32 mouse cellular contexts compared by ENCODE assay signal in genomic region chr7:28565407-28565806, GRCm38 (mm10). TPM values are rescaled to one million over a fixed set of nuclear protein-coding genes. Genes with fewer than 3 reads are reported as not detected.
A peak's percentile ranks its signal among the peaks of the same experiment; 100 is the strongest.
DNase-seq lines count a peak whose midpoint lies in the region; ATAC-seq lines count a peak whose summit lies in the region.
"Had no signal": no experiment of that assay in that cellular context is flagged by ENCODE, and none has a peak within 500 bp of the region (broad histone marks: within the 10 kb centered on the region; RNA-seq: fewer than 3 reads in every experiment).

No protein-coding gene starts in this region.

- no peak overlapping the region for H3K4me3 ChIP-seq in heart, embryonic 15.5 days
- no peak overlapping the region for H3K4me3 ChIP-seq in neural tube, embryonic 15.5 days (replicated peaks)
- H3K4me3 ChIP-seq in midbrain, embryonic 15.5 days = no peak overlapping the region
- H3K4me3 ChIP-seq: embryonic facial prominence, embryonic 12.5 days; hindbrain, embryonic 10.5 days; midbrain, embryonic 10.5 days had no signal

- no peak for DNase-seq in heart, adult 18-20 months
- DNase-seq in CD4-positive helper T cell, adult 2 months (ENCODE audit: low read depth, low spot score) = peak; percentile 34
- DNase-seq in brain, adult 2 months (ENCODE audit: low read depth, low spot score) = peak; percentile 60
- DNase-seq in thymus, postnatal 0 days (ENCODE audit: low spot score) = peak; percentile 80
- DNase-seq in right cerebral cortex, adult 18-20 months = no peak
- DNase-seq: adrenal gland, postnatal 25 days; cerebellum, adult 9-11 months; gastrocnemius, postnatal 25 days; liver, postnatal 0 days; right cerebral cortex, postnatal 25 days; spleen, adult 18-20 months had no signal

- peaks cover 50% of the 10 kb centered on the region for H3K36me3 ChIP-seq in heart, embryonic 15.5 days
- peaks cover 50% of the 10 kb centered on the region for H3K36me3 ChIP-seq in neural tube, embryonic 15.5 days
- peaks cover 11% of the 10 kb centered on the region; the same call in 1 of the 2 replicates for H3K36me3 ChIP-seq in midbrain, embryonic 15.5 days (replicated peaks)

- peaks cover 14% of the 10 kb centered on the region for H3K4me1 ChIP-seq in heart, embryonic 15.5 days (replicated peaks)
- peaks cover 7% of the 10 kb centered on the region for H3K4me1 ChIP-seq in neural tube, embryonic 15.5 days
- H3K4me1 ChIP-seq in midbrain, embryonic 15.5 days = no peaks in the 10 kb centered on the region
- H3K4me1 ChIP-seq: embryonic facial prominence, embryonic 12.5 days; midbrain, embryonic 10.5 days had no signal

- WGBS in heart, embryonic 15.5 days = 69% methylated on average over 5 of the region's 5 CpGs
- WGBS in neural tube, embryonic 15.5 days = 71% methylated on average over 5 of the region's 5 CpGs
- WGBS in midbrain, embryonic 15.5 days = 74% methylated on average over 5 of the region's 5 CpGs

- no peak overlapping the region for H3K9ac ChIP-seq in heart, embryonic 15.5 days
- no peak overlapping the region for H3K9ac ChIP-seq in neural tube, embryonic 15.5 days (replicated peaks)
- no peak overlapping the region for H3K9ac ChIP-seq in midbrain, embryonic 15.5 days
- H3K9ac ChIP-seq: embryonic facial prominence, embryonic 12.5 days; liver, postnatal 0 days had no signal

- ATAC-seq in heart, embryonic 15.5 days (replicated peaks; ENCODE audit: insufficient number of reproducible peaks, insufficient read depth, low FRiP score, low read depth) = no peak
- no peak for ATAC-seq in neural tube, embryonic 15.5 days (ENCODE audit: low FRiP score)
- ATAC-seq in midbrain, embryonic 15.5 days (replicated peaks) = no peak
- ATAC-seq: forebrain, embryonic 16.5 days; liver, postnatal 0 days; lung, postnatal 0 days had no signal

- no peaks in the 10 kb centered on the region for H3K9me3 ChIP-seq in heart, embryonic 15.5 days (replicated peaks)
- H3K9me3 ChIP-seq in neural tube, embryonic 15.5 days (replicated peaks) = no peaks in the 10 kb centered on the region
- H3K9me3 ChIP-seq in midbrain, embryonic 15.5 days = no peaks in the 10 kb centered on the region
- H3K9me3 ChIP-seq: embryonic facial prominence, embryonic 12.5 days; hindbrain, embryonic 10.5 days; midbrain, embryonic 10.5 days had no signal

- H3K4me2 ChIP-seq in heart, embryonic 15.5 days = no peak overlapping the region
- no peak overlapping the region for H3K4me2 ChIP-seq in neural tube, embryonic 15.5 days
- H3K4me2 ChIP-seq in midbrain, embryonic 15.5 days = no peak overlapping the region
- H3K4me2 ChIP-seq: embryonic facial prominence, embryonic 12.5 days; liver, embryonic 11.5 days had no signal

- H3K27ac ChIP-seq in heart, embryonic 15.5 days = peak overlapping the region; percentile 42; the same call in 1 of the 2 replicates
- H3K27ac ChIP-seq in neural tube, embryonic 15.5 days (replicated peaks) = no peak overlapping the region
- no peak overlapping the region for H3K27ac ChIP-seq in midbrain, embryonic 15.5 days
- H3K27ac ChIP-seq: embryonic facial prominence, embryonic 12.5 days; hindbrain, embryonic 10.5 days; kidney, postnatal 0 days; midbrain, embryonic 10.5 days had no signal

- H3K27me3 ChIP-seq in heart, embryonic 15.5 days = no peaks in the 10 kb centered on the region
- H3K27me3 ChIP-seq in neural tube, embryonic 15.5 days (replicated peaks) = no peaks in the 10 kb centered on the region
- H3K27me3 ChIP-seq in midbrain, embryonic 15.5 days (replicated peaks) = no peaks in the 10 kb centered on the region
- H3K27me3 ChIP-seq: embryonic facial prominence, embryonic 12.5 days had no signal

RNA-seq across cellular contexts. Expression of gene Nccrp1, which starts 18.4 kb away (rescaled TPM):
- not detected in 2 replicates for polyA plus RNA-seq in heart, embryonic 15.5 days (2015; fragmentation: Nextera tagmentation; extraction: Ambion mirVana)
- total RNA-seq in heart, adult 18-20 months (2021) = not detected
- polyA plus RNA-seq in thymus, postnatal 0 days (2015; fragmentation: Nextera tagmentation; extraction: Ambion mirVana) = 0.27 and 0.64 TPM in 2 replicates
- 0.31 and 0.36 TPM in 2 replicates for polyA plus RNA-seq in neural tube, embryonic 15.5 days (2015; fragmentation: Nextera tagmentation; extraction: Ambion mirVana)
- polyA plus RNA-seq in midbrain, embryonic 15.5 days (2015; fragmentation: Nextera tagmentation; extraction: Ambion mirVana) = 0.14 and 0.18 TPM in 2 replicates
- total RNA-seq: adrenal gland, postnatal 25 days; gastrocnemius, postnatal 25 days; heart, adult 8-10 months had no signal
- polyA plus RNA-seq: C2C12; embryonic facial prominence, embryonic 12.5 days; forebrain, embryonic 16.5 days; heart, postnatal 0 days; hindbrain, embryonic 10.5 days; intestine, embryonic 14.5 days; limb, embryonic 11.5 days; liver, embryonic 11.5 days; liver, postnatal 0 days; lung, postnatal 0 days had no signal

RNA-seq across cellular contexts. Expression of gene Sycn, which starts 24.7 kb away (rescaled TPM):
- not detected in 2 replicates for polyA plus RNA-seq in heart, embryonic 15.5 days (2015; fragmentation: Nextera tagmentation; extraction: Ambion mirVana)
- not detected for total RNA-seq in heart, adult 18-20 months (2021)
- polyA plus RNA-seq in thymus, postnatal 0 days (2015; fragmentation: Nextera tagmentation; extraction: Ambion mirVana) = 0.27 and 1.1 TPM in 2 replicates
- 1.3 TPM in 1 of 2 replicates, not detected in the other for polyA plus RNA-seq in neural tube, embryonic 15.5 days (2015; fragmentation: Nextera tagmentation; extraction: Ambion mirVana)
- polyA plus RNA-seq in midbrain, embryonic 15.5 days (2015; fragmentation: Nextera tagmentation; extraction: Ambion mirVana) = not detected in 2 replicates
- total RNA-seq: adrenal gland, postnatal 25 days; gastrocnemius, postnatal 25 days; heart, adult 8-10 months; layer of hippocampus, postnatal 25 days; midbrain, postnatal 0 days; neutrophil, adult 5-6 weeks had no signal
- polyA plus RNA-seq: C2C12; embryonic facial prominence, embryonic 12.5 days; forebrain, embryonic 16.5 days; heart, postnatal 0 days; hindbrain, embryonic 10.5 days; limb, embryonic 11.5 days; liver, embryonic 11.5 days; lung, postnatal 0 days; midbrain, embryonic 10.5 days; midbrain, postnatal 0 days; urinary bladder, adult 2 months had no signal

RNA-seq across cellular contexts. Expression of gene Samd4b, which starts 32.5 kb away (rescaled TPM):
- 17.9 and 25.6 TPM in 2 replicates for polyA plus RNA-seq in heart, embryonic 15.5 days (2015; fragmentation: Nextera tagmentation; extraction: Ambion mirVana)
- 10 to 100 TPM; 19.6 to 22.1 TPM for total RNA-seq in heart, adult 18-20 months (2021)
- polyA plus RNA-seq in thymus, postnatal 0 days (2015; fragmentation: Nextera tagmentation; extraction: Ambion mirVana) = 10.5 and 10.9 TPM in 2 replicates
- polyA plus RNA-seq in neural tube, embryonic 15.5 days (2015; fragmentation: Nextera tagmentation; extraction: Ambion mirVana) = 20.3 and 22.8 TPM in 2 replicates
- 22.8 and 24.8 TPM in 2 replicates for polyA plus RNA-seq in midbrain, embryonic 15.5 days (2015; fragmentation: Nextera tagmentation; extraction: Ambion mirVana)

RNA-seq across cellular contexts. Expression of gene Pak4, which starts 32.6 kb away (rescaled TPM):
- 23.3 and 32.3 TPM in 2 replicates for polyA plus RNA-seq in heart, embryonic 15.5 days (2015; fragmentation: Nextera tagmentation; extraction: Ambion mirVana)
- 1 to 10 TPM; 8.8 to 9.9 TPM for total RNA-seq in heart, adult 18-20 months (2021)
- polyA plus RNA-seq in thymus, postnatal 0 days (2015; fragmentation: Nextera tagmentation; extraction: Ambion mirVana) = 15.4 and 20.3 TPM in 2 replicates
- polyA plus RNA-seq in neural tube, embryonic 15.5 days (2015; fragmentation: Nextera tagmentation; extraction: Ambion mirVana) = 16.0 and 23.1 TPM in 2 replicates
- polyA plus RNA-seq in midbrain, embryonic 15.5 days (2015; fragmentation: Nextera tagmentation; extraction: Ambion mirVana) = 20.9 and 21.6 TPM in 2 replicates

RNA-seq across cellular contexts. Expression of gene Ifnl3, which starts 42.8 kb away (rescaled TPM):
- not detected in 2 replicates for polyA plus RNA-seq in heart, embryonic 15.5 days (2015; fragmentation: Nextera tagmentation; extraction: Ambion mirVana)
- not detected for total RNA-seq in heart, adult 18-20 months (2021)
- polyA plus RNA-seq in thymus, postnatal 0 days (2015; fragmentation: Nextera tagmentation; extraction: Ambion mirVana) = 0.26 and 0.34 TPM in 2 replicates
- polyA plus RNA-seq in neural tube, embryonic 15.5 days (2015; fragmentation: Nextera tagmentation; extraction: Ambion mirVana) = not detected in 2 replicates
- not detected in 2 replicates for polyA plus RNA-seq in midbrain, embryonic 15.5 days (2015; fragmentation: Nextera tagmentation; extraction: Ambion mirVana)
- total RNA-seq: adrenal gland, postnatal 25 days; gastrocnemius, postnatal 25 days; heart, adult 8-10 months; layer of hippocampus, postnatal 25 days; midbrain, postnatal 0 days; neutrophil, adult 5-6 weeks had no signal
- polyA plus RNA-seq: C2C12; embryonic facial prominence, embryonic 12.5 days; forebrain, embryonic 16.5 days; heart, postnatal 0 days; hindbrain, embryonic 10.5 days; intestine, embryonic 14.5 days; kidney, adult 2 months; kidney, postnatal 0 days; limb, embryonic 11.5 days; liver, embryonic 11.5 days; liver, postnatal 0 days; lung, postnatal 0 days; midbrain, embryonic 10.5 days; midbrain, postnatal 0 days; testis, adult 2 months; urinary bladder, adult 2 months had no signal

Comparison
In these comparisons a context has a peak if more than half of its experiments do, and no peak if none do; other contexts are left out.
1. DNase-seq: peak in CD4-positive helper T cell, adult 2 months (single experiment), brain, adult 2 months (single experiment) and thymus, postnatal 0 days (single experiment); none in heart, adult 18-20 months (0 of 2) and right cerebral cortex, adult 18-20 months (single experiment).